Mouse (Mus musculus) lung, embryonic 16.5 days (tissue): ENCODE measurements around the gene Gm29776. TPM values are rescaled to one million over a fixed set of nuclear protein-coding genes. Genes with fewer than 3 reads are reported as not detected.

ENCODE experiments used
- ATAC-seq: fragments of 200-750 bp; cut with Nextera tagmentation; 2 replicates; pipeline ENCODE4 v1.8.0; 2017; ENCODE audit warnings: low read depth, mild to moderate bottlenecking, moderate library complexity
- H3K27ac ChIP-seq: fragments of 300-500 bp; sonication (generic); 2 replicates; pipeline ENCODE4 v1.5.1; 2014; ENCODE audit warnings: mild to moderate bottlenecking, control low read depth, low read length
- H3K27me3 ChIP-seq: fragments of 300-500 bp; sonication (generic); 2 replicates; pipeline ENCODE4 v1.6.1; 2014; ENCODE audit warnings: low read depth, low read length, mixed read lengths; ENCODE audit not compliant: control insufficient read depth, insufficient read depth
- H3K36me3 ChIP-seq: fragments of 300-500 bp; sonication (generic); 2 replicates; pipeline ENCODE4 v1.6.1; 2014; ENCODE audit warnings: low read length; ENCODE audit not compliant: control insufficient read depth, insufficient read depth
- H3K4me1 ChIP-seq: fragments of 300-500 bp; sonication (generic); replicated peaks from 2 replicates; pipeline ENCODE4 v1.6.1; 2014; ENCODE audit warnings: low read length, mixed read lengths; ENCODE audit not compliant: control insufficient read depth, insufficient read depth
- H3K4me2 ChIP-seq: fragments of 300-500 bp; sonication (generic); 2 replicates; pipeline ENCODE4 v1.6.1; 2014; ENCODE audit warnings: low read depth, low read length, control low read depth
- H3K4me3 ChIP-seq: fragments of 300-500 bp; sonication (generic); 2 replicates; pipeline ENCODE4 v1.5.1; 2014; ENCODE audit warnings: mild to moderate bottlenecking, low read length, control low read depth
- H3K9ac ChIP-seq: fragments of 300-500 bp; sonication (generic); 2 replicates; pipeline ENCODE4 v1.6.1; 2014; ENCODE audit warnings: low read length, control low read depth
- H3K9me3 ChIP-seq: fragments of 300-500 bp; sonication (generic); 2 replicates; pipeline ENCODE4 v1.6.1; 2016; ENCODE audit warnings: low read length; ENCODE audit not compliant: control insufficient read depth
- WGBS: fragments of 180-500 bp; shearing (Covaris S2); extraction: QIAGEN DNeasy Blood & Tissue Kit; methylation state at CpG from one replicate; pipeline ENCODE4 v1.1.7; 2014; 5-methylcytosine and 5-hydroxymethylcytosine counted together
- polyA plus RNA-seq: library from polyadenylated mRNA; unstranded; fragments of >200 nt; fragmentation: Nextera tagmentation; extraction: Ambion mirVana; gene quantifications from 2 replicates; pipeline ENCODE4 v1.2.1, GENCODE M21; 2015

Gm29776 gene
- 0.11 and 0.19 TPM in 2 replicates for polyA plus RNA-seq

- Histone ChIP-seq H3K27me3 (no peaks in the 10 kb centered on the region), H3K9me3 (no peaks in the 10 kb centered on the region), H3K4me3 (no peak within 1 kb of the TSS), H3K4me2 (no peak within 1 kb of the TSS), H3K4me1 (no peaks in the 10 kb centered on the region), H3K27ac (no peak within 1 kb of the TSS), H3K9ac (no peak within 1 kb of the TSS), H3K36me3 (no peaks in the 10 kb centered on the region)
- ATAC-seq: no peak
- 62% methylated on average over 4 of the region's 4 CpGs for WGBS
Observed at GRCm38 (mm10) chr14:54698733-54699132, at the start of gene Gm29776. Gene Gm29776 (minus strand): TSS chr14:54698833.

GRCm38 (mm10) chr14:54746038-54746437, 47.4 kb upstream of the Gm29776 start:
- Histone ChIP-seq H3K27ac (no peak overlapping the region), H3K4me2 (no peak overlapping the region), H3K36me3 (no peaks in the 10 kb centered on the region), H3K9me3 (no peaks in the 10 kb centered on the region), H3K4me1 (no peaks in the 10 kb centered on the region; the same call in 1 of the 2 replicates), H3K27me3 (no peaks in the 10 kb centered on the region), H3K4me3 (no peak overlapping the region), H3K9ac (no peak overlapping the region)
- ATAC-seq: no peak
- 78% methylated on average over 9 of the region's 9 CpGs for WGBS

GRCm38 (mm10) chr14:54744473-54744872, 45.8 kb upstream of the Gm29776 start:
- Histone ChIP-seq H3K9me3 (no peaks in the 10 kb centered on the region), H3K27me3 (no peaks in the 10 kb centered on the region), H3K4me2 (no peak overlapping the region), H3K4me3 (no peak overlapping the region), H3K9ac (no peak overlapping the region), H3K27ac (no peak overlapping the region), H3K4me1 (no peaks in the 10 kb centered on the region; the same call in 1 of the 2 replicates), H3K36me3 (no peaks in the 10 kb centered on the region)
- ATAC-seq: no peak
- WGBS: 38% methylated on average over 8 of the region's 8 CpGs

DNA sequence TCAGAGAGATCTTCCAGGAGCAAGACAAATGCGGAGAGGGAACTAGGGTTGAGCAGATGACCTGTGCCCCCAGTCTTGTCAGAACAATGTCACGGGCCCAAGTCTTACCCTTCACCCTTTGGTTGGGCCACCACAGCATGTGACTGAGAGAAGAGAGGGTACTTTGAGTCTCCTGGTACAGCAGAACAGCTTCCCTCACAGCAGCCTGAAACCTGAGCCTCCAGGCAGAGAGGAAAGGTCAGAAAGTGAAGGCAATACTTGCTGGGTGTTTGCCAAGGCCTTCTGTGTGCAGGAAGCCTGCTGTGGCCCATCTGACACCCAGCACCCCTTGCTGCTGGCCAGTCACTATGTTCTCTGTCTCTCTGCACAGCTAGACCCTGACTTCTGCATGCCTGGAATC, 43.7 kb upstream of the Gm29776 start:
- H3K9me3 ChIP-seq: no peaks in the 10 kb centered on the region
- no peak overlapping the region for H3K4me3 ChIP-seq
- no peak overlapping the region for H3K9ac ChIP-seq
- ATAC-seq: no peak
- no peaks in the 10 kb centered on the region; the same call in 1 of the 2 replicates for H3K4me1 ChIP-seq
- no peaks in the 10 kb centered on the region for H3K36me3 ChIP-seq
- H3K27ac ChIP-seq: no peak overlapping the region
- H3K27me3 ChIP-seq: no peaks in the 10 kb centered on the region
- 43% methylated on average over 2 of the region's 2 CpGs for WGBS
- H3K4me2 ChIP-seq: no peak overlapping the region

GRCm38 (mm10) chr14:54741721-54742120, 43.1 kb upstream of the Gm29776 start:
- Histone ChIP-seq H3K4me2 (no peak overlapping the region), H3K9me3 (no peaks in the 10 kb centered on the region), H3K27ac (no peak overlapping the region), H3K4me1 (no peaks in the 10 kb centered on the region; the same call in 1 of the 2 replicates), H3K4me3 (no peak overlapping the region), H3K27me3 (no peaks in the 10 kb centered on the region), H3K9ac (no peak overlapping the region), H3K36me3 (no peaks in the 10 kb centered on the region)
- WGBS: 75% methylated on average over 6 of the region's 6 CpGs
- no peak for ATAC-seq

GRCm38 (mm10) chr14:54737634-54738033, 39.0 kb upstream of the Gm29776 start:
- Histone ChIP-seq H3K4me1 (no peaks in the 10 kb centered on the region; the same call in 1 of the 2 replicates), H3K27me3 (no peaks in the 10 kb centered on the region), H3K4me3 (no peak overlapping the region), H3K4me2 (no peak overlapping the region), H3K36me3 (no peaks in the 10 kb centered on the region), H3K9me3 (no peaks in the 10 kb centered on the region), H3K27ac (no peak overlapping the region), H3K9ac (no peak overlapping the region)
- ATAC-seq: no peak
- 79% methylated on average over 10 of the region's 10 CpGs for WGBS

DNA sequence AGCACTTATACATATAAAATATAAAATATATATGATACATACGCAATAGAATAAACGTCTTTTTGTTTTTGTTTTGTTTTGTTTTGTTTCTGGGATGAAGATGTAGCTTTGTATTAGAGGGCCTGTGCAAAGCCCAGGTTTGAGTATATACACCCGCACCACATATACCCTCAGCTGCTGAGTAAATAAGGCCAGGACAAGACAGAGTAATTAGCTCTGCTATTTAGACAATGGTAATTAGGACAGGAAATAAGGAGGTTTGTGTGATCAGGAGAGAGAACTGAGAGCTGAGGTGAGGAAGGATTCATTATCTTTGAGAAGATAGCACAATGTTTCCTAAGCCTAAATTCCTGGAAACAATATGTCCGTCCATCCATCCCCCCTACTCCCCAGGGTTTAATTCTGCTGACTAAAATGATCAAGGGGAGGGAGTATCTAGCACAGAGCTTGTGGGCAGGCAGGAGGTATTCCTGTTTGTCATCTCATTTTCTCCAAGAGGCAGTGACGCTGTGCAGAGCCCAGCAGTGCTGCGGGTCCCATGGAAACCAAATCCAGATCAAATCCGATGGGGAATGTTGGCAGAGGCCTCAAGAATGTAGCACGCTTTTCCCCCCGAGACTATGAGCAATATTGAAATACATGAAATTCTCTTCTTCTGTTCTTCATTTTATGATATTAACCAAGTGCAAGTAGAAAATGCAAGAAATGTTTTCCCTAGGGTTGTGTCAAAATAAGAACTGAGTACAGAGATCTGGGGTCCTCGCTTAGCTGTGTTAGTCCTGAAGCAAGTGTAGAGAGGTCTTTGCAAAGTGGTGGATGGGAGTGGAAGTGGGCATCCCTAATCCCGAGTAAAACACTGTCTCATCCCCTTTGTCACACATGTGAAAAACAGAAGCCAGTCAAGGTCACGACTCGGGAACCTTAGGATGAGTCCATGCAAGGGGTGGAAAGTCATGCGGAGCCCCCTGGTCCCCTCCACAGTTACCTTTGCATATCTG, 38.2 kb upstream of the Gm29776 start:
- 65% methylated on average over 14 of the region's 14 CpGs for WGBS
- H3K9me3 ChIP-seq: no peaks in the 10 kb centered on the region
- H3K27me3 ChIP-seq: no peaks in the 10 kb centered on the region
- H3K27ac ChIP-seq: no peak overlapping the region
- H3K4me2 ChIP-seq: no peak overlapping the region
- no peak overlapping the region for H3K4me3 ChIP-seq
- ATAC-seq: no peak
- no peak overlapping the region for H3K9ac ChIP-seq
- no peaks in the 10 kb centered on the region for H3K4me1 ChIP-seq
- H3K36me3 ChIP-seq: no peaks in the 10 kb centered on the region

- no peaks in the 10 kb centered on the region for H3K27me3 ChIP-seq
- H3K9ac ChIP-seq: no peak overlapping the region
- H3K9me3 ChIP-seq: no peaks in the 10 kb centered on the region
- H3K27ac ChIP-seq: no peak overlapping the region
- H3K4me2 ChIP-seq: no peak overlapping the region
- H3K36me3 ChIP-seq: no peaks in the 10 kb centered on the region
- WGBS: 66% methylated on average over 4 of the region's 4 CpGs
- H3K4me1 ChIP-seq: no peaks in the 10 kb centered on the region
- no peak overlapping the region for H3K4me3 ChIP-seq
- ATAC-seq: no peak
Observed at GRCm38 (mm10) chr14:54735221-54735620, 36.6 kb upstream of the Gm29776 start.

GRCm38 (mm10) chr14:54734004-54734403, 35.4 kb upstream of the Gm29776 start:
- Histone ChIP-seq H3K27me3 (no peaks in the 10 kb centered on the region), H3K27ac (no peak overlapping the region), H3K9ac (no peak overlapping the region), H3K9me3 (no peaks in the 10 kb centered on the region), H3K4me1 (no peaks in the 10 kb centered on the region), H3K4me2 (no peak overlapping the region), H3K4me3 (no peak overlapping the region), H3K36me3 (no peaks in the 10 kb centered on the region)
- ATAC-seq: no peak
- WGBS: 61% methylated on average over 4 of the region's 4 CpGs
